Mouse (Mus musculus) left cerebral cortex, adult 11 months (tissue): ENCODE data around the gene Stmn1.

Experiments
- DNase-seq: peaks from one replicate; pipeline ENCODE4 v3.0.0; 2022; ENCODE audit warnings: low spot score

Gene Stmn1

GRCm38 (mm10) chr4:134514309-134514930, 46.3 kb downstream of the Stmn1 start:
- DNase-seq: no peak

GRCm38 (mm10) chr4:134515614-134516013, 47.5 kb downstream of the Stmn1 start:
- DNase-seq: no peak

DNA sequence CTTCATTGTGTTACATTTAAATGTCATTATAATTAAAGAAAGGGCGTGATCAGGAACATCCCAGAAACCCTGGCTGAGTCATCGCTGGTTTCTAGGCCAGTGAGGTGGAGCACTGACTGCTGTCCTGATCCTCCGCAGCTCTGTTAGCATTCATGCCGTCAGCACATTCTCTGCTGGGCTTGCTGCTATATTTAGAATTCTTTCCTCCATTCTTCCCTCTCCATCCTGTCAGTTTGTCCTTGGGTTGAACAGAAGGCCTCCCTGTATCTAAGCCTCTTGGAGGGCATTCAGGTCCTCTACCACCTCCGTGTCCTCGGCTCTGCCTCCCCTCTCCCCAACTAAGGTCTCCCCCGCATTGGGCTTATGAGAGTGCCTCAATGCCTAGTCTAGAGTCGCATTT, 48.9 kb downstream of the Stmn1 start:
- no peak for DNase-seq

DNA sequence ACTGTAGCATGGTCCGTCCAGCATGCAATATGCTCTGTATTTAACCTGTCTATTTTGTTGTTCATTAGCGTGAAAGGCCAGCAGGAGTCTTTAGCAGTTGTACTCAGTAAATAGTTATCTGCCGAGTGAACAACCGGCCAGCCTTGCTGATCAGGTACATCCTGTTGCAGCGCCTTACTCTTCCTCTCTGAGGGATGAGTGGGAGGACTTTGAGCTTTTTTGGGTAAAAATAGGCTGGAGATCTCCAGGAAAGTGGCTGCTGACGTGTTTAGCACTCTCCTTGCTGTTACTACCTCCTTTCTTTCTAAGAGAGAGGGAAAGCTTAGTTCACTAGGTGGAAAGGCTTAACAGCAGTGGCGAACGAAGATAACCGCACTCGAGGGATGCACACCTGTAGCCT, 49.6 kb downstream of the Stmn1 start:
- DNase-seq: no peak

GRCm38 (mm10) chr4:134518541-134518940, 50.4 kb downstream of the Stmn1 start:
- no peak for DNase-seq

GRCm38 (mm10) chr4:134519281-134519680, 51.2 kb downstream of the Stmn1 start:
- no peak for DNase-seq
